Mouse (Mus musculus): ENCODE results near the gene Map3k4. TPM values are rescaled to one million over a fixed set of nuclear protein-coding genes. Genes with fewer than 3 reads are reported as not detected.

The Map3k4 gene
- total RNA-seq, 2 experiments from 2014 or later, result 15.4 to 22.5 TPM

- no peak for DNase-seq
- intact Hi-C loops (cut with DNase I; ENCODE audit: low total_unique reads), result loop anchor here (10.0 kb wide), 1 partner anchor 100 kb away; no protein-coding TSS in a partner anchor
Measured at GRCm38 (mm10) chr17:12204689-12205014, 113.9 kb downstream of the Map3k4 start.

- intact Hi-C loops (cut with DNase I; ENCODE audit: low total_unique reads), result loop anchor here (10.0 kb wide), 1 partner anchor 99 kb away; no protein-coding TSS in a partner anchor
- DNase-seq, result no peak
Measured at GRCm38 (mm10) chr17:12204246-12204645, 114.3 kb downstream of the Map3k4 start.

GRCm38 (mm10) chr17:12203414-12203897 is 115.1 kb downstream of the Map3k4 start:
- intact Hi-C loops (cut with DNase I; ENCODE audit: low total_unique reads), result loop anchor here (10.0 kb wide), 1 partner anchor 99 kb away; no protein-coding TSS in a partner anchor
- no peak for DNase-seq

GRCm38 (mm10) chr17:12201086-12201485 is 117.5 kb downstream of the Map3k4 start:
- intact Hi-C loops (cut with DNase I; ENCODE audit: low total_unique reads), result loop anchor here (10.0 kb wide), 1 partner anchor 96 kb away; no protein-coding TSS in a partner anchor
- no peak for DNase-seq

GRCm38 (mm10) chr17:12199933-12200332 is 118.7 kb downstream of the Map3k4 start:
- DNase-seq, result no peak
- intact Hi-C loops (cut with DNase I; ENCODE audit: low total_unique reads), result loop anchor here (10.0 kb wide), 1 partner anchor 95 kb away; no protein-coding TSS in a partner anchor

- intact Hi-C loops (cut with DNase I; ENCODE audit: low total_unique reads), result no loop called here
- no peak for DNase-seq
Measured at GRCm38 (mm10) chr17:12195604-12196003, 123.0 kb downstream of the Map3k4 start.

GRCm38 (mm10) chr17:12195137-12195536 is 123.5 kb downstream of the Map3k4 start:
- no peak for DNase-seq
- intact Hi-C loops (cut with DNase I; ENCODE audit: low total_unique reads), result no loop called here

GRCm38 (mm10) chr17:12187782-12188181 is 130.8 kb downstream of the Map3k4 start:
- DNase-seq, result peak; percentile 38
- intact Hi-C loops (cut with DNase I; ENCODE audit: low total_unique reads), result no loop called here

GRCm38 (mm10) chr17:12186341-12186740 is 132.3 kb downstream of the Map3k4 start:
- intact Hi-C loops (cut with DNase I; ENCODE audit: low total_unique reads), result no loop called here
- DNase-seq, result no peak

GRCm38 (mm10) chr17:12185855-12186254 is 132.7 kb downstream of the Map3k4 start:
- DNase-seq, result no peak
- intact Hi-C loops (cut with DNase I; ENCODE audit: low total_unique reads), result no loop called here

- DNase-seq, result no peak
- intact Hi-C loops (cut with DNase I; ENCODE audit: low total_unique reads), result no loop called here
Measured at GRCm38 (mm10) chr17:12184283-12184682, 134.3 kb downstream of the Map3k4 start.

GRCm38 (mm10) chr17:12182702-12183485 is 135.7 kb downstream of the Map3k4 start:
- intact Hi-C loops (cut with DNase I; ENCODE audit: low total_unique reads), result no loop called here
- no peak for DNase-seq

- no peak for DNase-seq
- intact Hi-C loops (cut with DNase I; ENCODE audit: low total_unique reads), result no loop called here
Measured at GRCm38 (mm10) chr17:12179766-12180165, 138.8 kb downstream of the Map3k4 start.

- intact Hi-C loops (cut with DNase I; ENCODE audit: low total_unique reads), result no loop called here
- DNase-seq, result peak; percentile 26
Measured at GRCm38 (mm10) chr17:12179339-12179738, 139.3 kb downstream of the Map3k4 start.

Other genes starting within 250 kb of the Map3k4 start
- 1 to 10 TPM; 4.5 to 4.8 TPM for gene Agpat4, start 200.1 kb downstream of the Map3k4 start, total RNA-seq (2021)
- not detected for gene Plg, start 59.8 kb upstream of the Map3k4 start, total RNA-seq (2021)
- gene Slc22a3, start 188.9 kb upstream of the Map3k4 start, total RNA-seq (2021), result 1 to 10 TPM; 3.4 to 3.5 TPM